Mouse (Mus musculus): ENCODE data around the gene Hus1b.

The Hus1b gene

GRCm38 (mm10) chr13:30947129-30947528 lies 430 bp downstream of the Hus1b start:
- no peak for DNase-seq

GRCm38 (mm10) chr13:30945788-30946187 lies 1.8 kb downstream of the Hus1b start:
- DNase-seq: no peak

- DNase-seq: no peak
These were observed 14.6 kb downstream of the Hus1b start for GRCm38 (mm10) chr13:30932972-30933371.

- DNase-seq: no peak
These were observed 15.9 kb downstream of the Hus1b start for GRCm38 (mm10) chr13:30931613-30932012.

- DNase-seq: no peak
These were observed 18.4 kb downstream of the Hus1b start for GRCm38 (mm10) chr13:30929119-30929518.

- DNase-seq: no peak
These were observed 23.3 kb downstream of the Hus1b start for GRCm38 (mm10) chr13:30924269-30924668.

GRCm38 (mm10) chr13:30921914-30922313 lies 25.6 kb downstream of the Hus1b start:
- no peak for DNase-seq

- DNase-seq: no peak
These were observed 33.8 kb downstream of the Hus1b start for GRCm38 (mm10) chr13:30913757-30914156.

- no peak for DNase-seq
These were observed 34.5 kb downstream of the Hus1b start for GRCm38 (mm10) chr13:30913028-30913427.

GRCm38 (mm10) chr13:30911931-30912625 lies 35.5 kb downstream of the Hus1b start:
- DNase-seq: no peak

GRCm38 (mm10) chr13:30910889-30911288 lies 36.7 kb downstream of the Hus1b start:
- no peak for DNase-seq

- no peak for DNase-seq
These were observed 45.3 kb downstream of the Hus1b start for GRCm38 (mm10) chr13:30902286-30902685.

GRCm38 (mm10) chr13:30901387-30902041 lies 46.0 kb downstream of the Hus1b start:
- no peak for DNase-seq
